Mouse (Mus musculus): ENCODE data around the gene Gm49661. TPM values are rescaled to one million over a fixed set of nuclear protein-coding genes. Genes with fewer than 3 reads are reported as not detected.

Gm49661 gene
- polyA plus RNA-seq, 1 experiment from 2014 or later, result not detected

DNA sequence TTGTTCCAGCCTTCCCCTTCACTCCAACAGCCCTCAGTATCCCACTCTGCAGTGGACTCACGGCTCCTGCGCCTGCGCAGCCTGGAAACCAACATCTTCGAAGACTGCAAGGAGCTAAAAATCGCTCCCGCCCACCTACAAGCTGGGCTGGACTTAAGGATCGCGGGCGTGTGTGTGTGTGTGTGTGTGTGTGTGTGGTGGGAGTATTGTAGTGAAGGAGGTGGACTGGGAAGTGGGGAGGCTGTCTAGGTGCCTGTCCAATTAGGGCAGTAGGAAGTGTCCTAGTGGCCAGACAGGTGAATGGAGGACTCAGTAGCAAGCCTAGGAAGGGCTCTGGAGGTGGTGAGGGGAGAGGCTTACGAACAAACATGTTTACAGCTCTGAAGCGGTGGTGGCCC, 24.0 kb downstream of the Gm49661 start:
- H3K4me2 ChIP-seq (ENCODE audit: low read length), result peak overlapping the region; percentile 87
- peak; percentile 70 for DNase-seq (ENCODE audit: low spot score)
- peak overlapping the region; percentile 67 for H3K4me3 ChIP-seq (ENCODE audit: low read depth, low read length)
- no peaks in the 10 kb centered on the region for H3K36me3 ChIP-seq (ENCODE audit: control insufficient read depth, insufficient read depth, low read length)
- H3K9me3 ChIP-seq (replicated peaks; ENCODE audit: control insufficient read depth, low read length), result no peaks in the 10 kb centered on the region
- H3K27me3 ChIP-seq (replicated peaks; ENCODE audit: control insufficient read depth, insufficient read depth, low read length), result peaks cover 31% of the 10 kb centered on the region
- H3K27ac ChIP-seq (ENCODE audit: low read depth, low read length), result no peak overlapping the region
- peaks cover 11% of the 10 kb centered on the region; the same call in 1 of the 2 replicates for H3K4me1 ChIP-seq (ENCODE audit: control insufficient read depth, insufficient read depth, low read length)
- WGBS, result under 1% methylated on average over 11 of the region's 11 CpGs
- ATAC-seq, result peak; percentile 36; the same call in 1 of the 2 replicates
- peak overlapping the region; percentile 77; the same call in 1 of the 2 replicates for H3K9ac ChIP-seq (ENCODE audit: low read length)

DNA sequence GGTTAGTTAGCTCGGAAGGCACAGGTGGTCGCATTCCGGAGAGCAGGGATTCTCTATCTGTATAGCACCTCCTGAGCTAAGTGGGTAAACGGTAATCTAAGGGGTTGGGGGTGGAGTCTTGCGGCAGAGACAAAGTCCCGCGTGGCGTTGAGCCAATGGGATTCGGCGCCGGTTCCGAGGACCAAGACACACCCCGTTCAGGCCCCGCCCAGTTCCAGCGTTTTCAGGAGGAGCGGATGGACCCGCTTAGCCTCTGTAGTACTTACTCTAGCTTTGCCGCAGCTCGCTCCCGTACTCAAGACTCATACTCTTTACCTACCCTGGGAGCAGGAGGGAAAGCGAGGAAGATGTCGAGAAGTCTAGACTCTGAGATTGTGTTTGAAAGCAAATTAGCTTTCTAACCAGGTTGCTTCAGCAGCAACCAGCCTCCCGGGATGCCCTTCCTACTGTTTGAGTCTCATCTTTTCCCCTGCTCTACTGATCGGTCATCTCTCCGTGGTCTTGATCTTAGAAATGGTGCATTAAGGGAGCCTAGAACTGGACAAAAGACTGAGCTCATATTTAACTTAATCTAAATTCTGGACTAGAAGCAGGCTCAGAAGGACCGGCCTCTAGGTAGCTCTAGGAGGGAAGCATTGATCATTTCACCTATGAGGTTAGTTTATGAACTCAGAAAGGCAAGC, 24.6 kb downstream of the Gm49661 start:
- Histone ChIP-seq H3K27me3 (replicated peaks; ENCODE audit: control insufficient read depth, insufficient read depth, low read length) (peaks cover 25% of the 10 kb centered on the region), H3K4me1 (ENCODE audit: control insufficient read depth, insufficient read depth, low read length) (peaks cover 11% of the 10 kb centered on the region; the same call in 1 of the 2 replicates), H3K4me2 (ENCODE audit: low read length) (peak overlapping the region; percentile 87), H3K9me3 (replicated peaks; ENCODE audit: control insufficient read depth, low read length) (no peaks in the 10 kb centered on the region), H3K27ac (ENCODE audit: low read depth, low read length) (no peak overlapping the region), H3K36me3 (ENCODE audit: control insufficient read depth, insufficient read depth, low read length) (no peaks in the 10 kb centered on the region), H3K4me3 (ENCODE audit: low read depth, low read length) (peak overlapping the region; percentile 18), H3K9ac (ENCODE audit: low read length) (peak overlapping the region; percentile 17; the same call in 1 of the 2 replicates)
- ATAC-seq (peak; percentile 40), DNase-seq (ENCODE audit: low spot score) (peak; percentile 78)
- 1% methylated on average over 26 of the region's 26 CpGs for WGBS

DNA sequence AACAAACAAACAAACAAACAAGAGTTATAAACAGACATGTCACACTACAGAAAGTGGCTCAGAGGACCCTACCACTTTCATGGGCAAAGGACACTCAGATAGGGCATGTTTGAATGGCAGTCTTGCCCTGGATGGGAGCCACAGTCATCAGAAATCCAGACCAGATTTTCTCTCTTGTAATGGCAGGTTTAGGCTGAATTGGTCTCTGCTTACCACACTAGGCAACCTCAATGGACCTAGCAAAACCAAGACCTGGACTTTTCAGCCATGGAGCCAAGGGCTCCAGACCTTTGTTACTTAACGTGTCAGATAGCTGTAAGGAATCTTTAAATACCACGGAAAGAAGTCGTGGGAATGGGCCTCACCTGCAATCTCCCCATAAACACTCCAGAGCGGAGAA, 25.5 kb downstream of the Gm49661 start:
- no peak overlapping the region for H3K27ac ChIP-seq (ENCODE audit: low read depth, low read length)
- DNase-seq (ENCODE audit: low spot score) (no peak), ATAC-seq (no peak)
- H3K27me3 ChIP-seq (replicated peaks; ENCODE audit: control insufficient read depth, insufficient read depth, low read length), result peaks cover 25% of the 10 kb centered on the region
- 16% methylated on average over 4 of the region's 4 CpGs for WGBS
- no peak overlapping the region for H3K9ac ChIP-seq (ENCODE audit: low read length)
- H3K9me3 ChIP-seq (replicated peaks; ENCODE audit: control insufficient read depth, low read length), result no peaks in the 10 kb centered on the region
- 0 out of 2 replicates have a peak overlapping the region, but pooled peaks have one; percentile 18 for H3K4me3 ChIP-seq (ENCODE audit: low read depth, low read length)
- H3K36me3 ChIP-seq (ENCODE audit: control insufficient read depth, insufficient read depth, low read length), result no peaks in the 10 kb centered on the region
- H3K4me2 ChIP-seq (ENCODE audit: low read length), result no peak overlapping the region
- peaks cover 11% of the 10 kb centered on the region; the same call in 1 of the 2 replicates for H3K4me1 ChIP-seq (ENCODE audit: control insufficient read depth, insufficient read depth, low read length)

DNA sequence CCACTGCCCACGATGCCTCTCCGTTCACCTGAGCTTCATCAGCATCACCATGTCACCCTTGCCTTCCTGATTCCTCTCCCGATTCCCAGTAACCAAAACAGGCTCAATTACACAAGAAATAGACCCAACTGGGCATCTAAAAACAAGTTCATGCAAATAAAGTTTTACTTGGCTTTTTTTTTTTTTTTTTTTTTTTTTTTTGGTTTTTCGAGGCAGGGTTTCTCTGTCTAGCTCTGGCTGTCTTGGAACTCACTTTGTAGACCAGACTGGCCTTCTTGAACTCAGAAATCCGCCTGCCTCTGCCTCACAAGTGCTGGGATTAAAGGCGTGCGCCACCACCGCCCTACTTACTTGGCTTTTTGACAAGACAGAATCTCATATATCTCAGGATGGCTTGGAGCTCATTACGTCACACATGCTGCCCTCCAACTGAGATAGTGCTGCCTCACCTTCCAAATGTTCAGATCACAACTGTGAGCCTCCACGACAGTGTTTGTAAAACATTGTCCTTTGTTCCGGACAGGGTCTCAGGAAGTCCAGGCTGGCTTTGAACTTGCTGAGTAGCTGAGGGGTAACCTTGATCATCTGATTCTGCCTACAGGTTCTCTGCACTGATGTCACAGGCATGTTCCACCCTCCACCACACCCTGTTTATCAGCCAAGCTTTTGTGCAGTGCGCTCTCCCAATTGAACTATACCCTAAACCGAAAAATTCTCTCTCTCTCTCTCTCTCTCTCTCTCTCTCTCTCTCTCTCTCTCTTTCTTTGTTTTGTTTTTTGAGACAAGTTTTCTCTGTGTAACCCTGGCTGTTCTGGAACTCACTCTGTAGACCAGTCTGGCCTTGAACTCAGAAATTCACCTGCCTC, 31.4 kb downstream of the Gm49661 start:
- 63% methylated on average over 13 of the region's 13 CpGs for WGBS
- Histone ChIP-seq H3K4me2 (ENCODE audit: low read length) (peak overlapping the region; percentile 80), H3K9ac (ENCODE audit: low read length) (peak overlapping the region; percentile 93), H3K27me3 (replicated peaks; ENCODE audit: control insufficient read depth, insufficient read depth, low read length) (no peaks in the 10 kb centered on the region), H3K4me3 (ENCODE audit: low read depth, low read length) (peak overlapping the region; percentile 83), H3K36me3 (ENCODE audit: control insufficient read depth, insufficient read depth, low read length) (0 out of 2 replicates have a peak, but pooled peaks cover 1% of the 10 kb centered on the region), H3K27ac (ENCODE audit: low read depth, low read length) (0 out of 2 replicates have a peak overlapping the region, but pooled peaks have one; percentile 27), H3K9me3 (replicated peaks; ENCODE audit: control insufficient read depth, low read length) (no peaks in the 10 kb centered on the region), H3K4me1 (ENCODE audit: control insufficient read depth, insufficient read depth, low read length) (peaks cover 28% of the 10 kb centered on the region)
- no peak for DNase-seq (ENCODE audit: low spot score)
- no peak for ATAC-seq

DNA sequence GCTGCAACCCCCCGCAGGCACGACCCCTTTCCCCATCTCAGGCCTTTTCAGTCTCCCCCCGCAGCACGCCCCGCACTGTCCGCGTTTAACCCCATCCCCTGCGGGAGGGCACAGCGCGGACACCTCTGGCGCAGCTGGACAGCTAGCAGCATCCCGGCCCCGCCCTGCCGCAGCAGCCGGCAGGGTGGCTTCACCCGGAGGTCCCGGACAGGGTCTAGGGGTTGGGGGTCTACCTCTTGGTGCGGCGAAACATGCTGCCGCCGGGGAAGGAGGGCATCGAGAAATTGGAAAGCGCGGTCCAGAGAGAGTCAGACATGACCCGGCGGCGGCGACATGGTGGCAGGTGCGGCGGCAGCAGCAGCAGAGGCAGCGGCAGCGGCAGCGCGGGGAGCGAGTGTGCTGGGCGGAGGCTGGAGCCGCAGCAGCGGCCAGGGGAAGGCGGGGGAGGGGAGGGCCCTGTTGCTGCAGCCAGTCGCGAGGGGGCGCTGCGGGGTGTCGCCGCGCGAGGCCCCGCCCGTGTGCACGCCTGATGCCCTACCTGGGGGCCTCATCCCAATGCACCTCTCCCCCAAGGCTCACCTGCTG, 32.2 kb downstream of the Gm49661 start, which contains the start of gene Mast1:
Mast1 (minus strand) TSS at position 398 of the 585 bp plus-strand sequence.
- Histone ChIP-seq H3K36me3 (ENCODE audit: control insufficient read depth, insufficient read depth, low read length) (peaks cover 5% of the 10 kb centered on the region; the same call in 1 of the 2 replicates), H3K9ac (ENCODE audit: low read length) (peak within 1 kb of the TSS; percentile 93), H3K4me2 (ENCODE audit: low read length) (peak within 1 kb of the TSS; percentile 80), H3K4me3 (ENCODE audit: low read depth, low read length) (peak within 1 kb of the TSS; percentile 83), H3K27ac (ENCODE audit: low read depth, low read length) (peak within 1 kb of the TSS; percentile 89), H3K4me1 (ENCODE audit: control insufficient read depth, insufficient read depth, low read length) (peaks cover 28% of the 10 kb centered on the region), H3K9me3 (replicated peaks; ENCODE audit: control insufficient read depth, low read length) (no peaks in the 10 kb centered on the region), H3K27me3 (replicated peaks; ENCODE audit: control insufficient read depth, insufficient read depth, low read length) (no peaks in the 10 kb centered on the region)
- ATAC-seq, result peak; percentile 73
- WGBS, result 1% methylated on average over 42 of the region's 50 CpGs
- DNase-seq (ENCODE audit: low spot score), result peak; percentile 84

DNA sequence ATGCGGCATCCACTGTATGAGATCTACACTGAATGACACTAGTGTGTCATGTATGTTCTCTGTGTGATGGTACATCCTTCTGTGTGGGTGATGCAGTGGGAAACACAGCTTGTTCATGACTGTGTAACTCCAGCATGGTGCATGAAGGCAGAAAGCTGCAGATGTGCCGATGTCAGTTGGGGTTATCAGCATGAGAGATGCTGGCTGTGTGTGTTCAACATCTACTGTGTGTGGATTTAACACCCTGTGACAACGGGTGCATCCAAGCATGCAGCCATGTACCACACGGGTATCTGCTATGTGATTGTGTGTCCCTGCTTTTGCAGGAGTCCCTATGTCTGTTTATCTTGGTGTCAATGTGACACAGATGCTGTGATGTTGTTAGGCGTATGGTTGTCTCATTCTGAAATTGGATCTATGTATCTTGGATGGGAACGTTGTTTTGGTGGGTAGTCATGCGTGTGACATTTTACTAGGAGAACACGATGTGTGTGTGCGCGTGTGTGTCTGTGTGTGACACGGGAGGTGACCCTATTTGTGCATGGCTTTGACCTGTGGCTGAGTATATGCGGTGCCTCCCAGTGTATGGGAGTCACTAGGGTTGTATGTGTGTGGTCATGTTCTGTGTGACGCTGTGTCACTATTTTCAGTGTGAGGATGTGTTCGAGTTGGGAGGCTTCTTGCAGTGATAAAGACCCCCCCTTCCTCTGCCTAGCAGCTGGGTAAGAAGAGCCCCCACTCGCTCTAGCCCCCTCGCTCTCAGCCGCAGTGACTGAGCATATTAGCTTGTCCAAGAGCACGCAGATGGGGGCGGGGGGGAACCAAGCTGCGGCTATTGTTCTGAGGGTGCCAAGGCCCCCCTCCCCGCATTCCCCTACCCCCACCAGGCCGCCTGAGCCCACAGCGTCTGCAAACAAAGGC, 32.9 kb downstream of the Gm49661 start:
- H3K4me2 ChIP-seq (ENCODE audit: low read length), result peak overlapping the region; percentile 80
- DNase-seq (ENCODE audit: low spot score) (peak; percentile 54), ATAC-seq (peak; percentile 40)
- 17% methylated on average over 23 of the region's 23 CpGs for WGBS
- peak overlapping the region; percentile 89 for H3K27ac ChIP-seq (ENCODE audit: low read depth, low read length)
- H3K36me3 ChIP-seq (ENCODE audit: control insufficient read depth, insufficient read depth, low read length), result peaks cover 9% of the 10 kb centered on the region; the same call in 1 of the 2 replicates
- H3K9me3 ChIP-seq (replicated peaks; ENCODE audit: control insufficient read depth, low read length), result no peaks in the 10 kb centered on the region
- peak overlapping the region; percentile 83 for H3K4me3 ChIP-seq (ENCODE audit: low read depth, low read length)
- H3K4me1 ChIP-seq (ENCODE audit: control insufficient read depth, insufficient read depth, low read length), result peaks cover 28% of the 10 kb centered on the region
- peak overlapping the region; percentile 93 for H3K9ac ChIP-seq (ENCODE audit: low read length)
- H3K27me3 ChIP-seq (replicated peaks; ENCODE audit: control insufficient read depth, insufficient read depth, low read length), result no peaks in the 10 kb centered on the region

DNA sequence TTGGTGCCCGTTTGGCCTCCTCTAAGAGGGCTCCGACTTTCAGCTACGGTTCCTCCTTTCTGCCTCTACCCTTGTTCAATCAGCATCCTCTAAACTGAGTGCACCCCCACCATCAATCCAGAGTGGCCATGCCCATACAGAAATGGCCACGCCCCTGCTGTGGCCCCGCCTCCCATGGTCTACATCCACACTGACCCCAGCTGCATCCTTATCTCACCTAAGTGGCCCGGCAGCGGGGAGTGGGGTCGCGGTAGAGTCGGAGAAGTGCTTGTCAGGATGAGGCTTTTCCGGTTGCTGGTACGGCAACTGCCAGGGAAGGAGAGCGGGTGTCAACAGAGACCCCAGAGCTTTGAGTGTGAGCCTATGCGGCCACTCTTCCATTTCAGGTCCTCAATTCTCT, 33.7 kb downstream of the Gm49661 start:
- Histone ChIP-seq H3K4me2 (ENCODE audit: low read length) (peak overlapping the region; percentile 80), H3K9ac (ENCODE audit: low read length) (peak overlapping the region; percentile 93; the same call in 1 of the 2 replicates), H3K27me3 (replicated peaks; ENCODE audit: control insufficient read depth, insufficient read depth, low read length) (no peaks in the 10 kb centered on the region), H3K9me3 (replicated peaks; ENCODE audit: control insufficient read depth, low read length) (no peaks in the 10 kb centered on the region), H3K27ac (ENCODE audit: low read depth, low read length) (peak overlapping the region; percentile 89; the same call in 1 of the 2 replicates), H3K4me1 (ENCODE audit: control insufficient read depth, insufficient read depth, low read length) (peaks cover 28% of the 10 kb centered on the region), H3K36me3 (ENCODE audit: control insufficient read depth, insufficient read depth, low read length) (peaks cover 13% of the 10 kb centered on the region), H3K4me3 (ENCODE audit: low read depth, low read length) (peak overlapping the region; percentile 83)
- no peak for ATAC-seq
- peak; percentile 16 for DNase-seq (ENCODE audit: low spot score)
- WGBS, result 11% methylated on average over 14 of the region's 14 CpGs

All from forebrain, embryonic 14.5 days (tissue).